Mouse (Mus musculus) embryonic facial prominence, embryonic 12.5 days (tissue): ENCODE results near the gene Rpusd4. TPM values are rescaled to one million over a fixed set of nuclear protein-coding genes. Genes with fewer than 3 reads are reported as not detected.
A peak's percentile ranks its signal among the peaks of the same experiment; 100 is the strongest.

Experiments
- ATAC-seq: fragments of 200-750 bp; cut with Nextera tagmentation; 2 replicates; pipeline ENCODE4 v1.8.0; 2017; ENCODE audit not compliant: insufficient number of reproducible peaks, insufficient read depth, low FRiP score, low TSS enrichment
- H3K27ac ChIP-seq: fragments of 300-500 bp; sonication (generic); 2 replicates; pipeline ENCODE4 v1.5.1; 2016; ENCODE audit warnings: mild to moderate bottlenecking
- H3K27me3 ChIP-seq: fragments of 300-500 bp; sonication (generic); 2 replicates; pipeline ENCODE4 v1.6.1; 2016; ENCODE audit warnings: mild to moderate bottlenecking, moderate library complexity
- H3K36me3 ChIP-seq: fragments of 300-500 bp; sonication (generic); 2 replicates; pipeline ENCODE4 v1.6.1; 2016; ENCODE audit warnings: mild to moderate bottlenecking
- H3K4me1 ChIP-seq: fragments of 300-500 bp; sonication (generic); 2 replicates; pipeline ENCODE4 v1.6.1; 2016
- H3K4me2 ChIP-seq: fragments of 300-500 bp; sonication (generic); replicated peaks from 2 replicates; pipeline ENCODE4 v1.6.1; 2016; ENCODE audit warnings: mild to moderate bottlenecking, moderate library complexity
- H3K4me3 ChIP-seq: fragments of 300-500 bp; sonication (generic); 2 replicates; pipeline ENCODE4 v1.5.1; 2016; ENCODE audit warnings: mild to moderate bottlenecking
- H3K9ac ChIP-seq: fragments of 300-500 bp; sonication (generic); 2 replicates; pipeline ENCODE4 v1.6.1; 2016; ENCODE audit warnings: mild to moderate bottlenecking, moderate library complexity
- H3K9me3 ChIP-seq: fragments of 300-500 bp; sonication (generic); 2 replicates; pipeline ENCODE4 v1.6.1; 2016; ENCODE audit warnings: mild to moderate bottlenecking, moderate library complexity
- WGBS: fragments of 180-500 bp; shearing (Covaris S2); methylation state at CpG from one replicate; pipeline ENCODE4 v1.1.7; 2016; 5-methylcytosine and 5-hydroxymethylcytosine counted together
- polyA plus RNA-seq: library from polyadenylated mRNA; unstranded; fragments of >200 nt; fragmentation: Nextera tagmentation; extraction: Ambion mirVana; gene quantifications from 2 replicates; pipeline ENCODE4 v1.2.1, GENCODE M21; 2016

Rpusd4 gene
- polyA plus RNA-seq, 1 experiment from 2014 or later: 30.1 TPM

GRCm38 (mm10) chr9:35290417-35290816 is 22.8 kb downstream of the Rpusd4 start:
- Histone ChIP-seq H3K27me3 (no peaks in the 10 kb centered on the region), H3K36me3 (no peaks in the 10 kb centered on the region), H3K9ac (no peak overlapping the region), H3K4me1 (no peaks in the 10 kb centered on the region), H3K27ac (no peak overlapping the region), H3K4me3 (no peak overlapping the region), H3K4me2 (no peak overlapping the region), H3K9me3 (no peaks in the 10 kb centered on the region)
- no peak for ATAC-seq
- 89% methylated on average over 3 of the region's 3 CpGs for WGBS

GRCm38 (mm10) chr9:35290916-35291315 is 23.3 kb downstream of the Rpusd4 start:
- no peaks in the 10 kb centered on the region for H3K36me3 ChIP-seq
- no peaks in the 10 kb centered on the region for H3K4me1 ChIP-seq
- WGBS: 73% methylated on average over 4 of the region's 4 CpGs
- H3K27ac ChIP-seq: no peak overlapping the region
- no peak overlapping the region for H3K9ac ChIP-seq
- no peak overlapping the region for H3K4me2 ChIP-seq
- no peaks in the 10 kb centered on the region for H3K9me3 ChIP-seq
- no peaks in the 10 kb centered on the region for H3K27me3 ChIP-seq
- H3K4me3 ChIP-seq: no peak overlapping the region
- no peak for ATAC-seq

GRCm38 (mm10) chr9:35293465-35293864 is 25.8 kb downstream of the Rpusd4 start:
- Histone ChIP-seq H3K9ac (no peak overlapping the region), H3K9me3 (no peaks in the 10 kb centered on the region), H3K4me3 (no peak overlapping the region), H3K4me2 (no peak overlapping the region), H3K27me3 (no peaks in the 10 kb centered on the region), H3K4me1 (no peaks in the 10 kb centered on the region), H3K36me3 (no peaks in the 10 kb centered on the region), H3K27ac (no peak overlapping the region)
- ATAC-seq: no peak
- 80% methylated on average over 5 of the region's 5 CpGs for WGBS

- H3K27me3 ChIP-seq: no peaks in the 10 kb centered on the region
- H3K9me3 ChIP-seq: no peaks in the 10 kb centered on the region
- no peak overlapping the region for H3K9ac ChIP-seq
- no peak overlapping the region for H3K4me3 ChIP-seq
- no peak for ATAC-seq
- no peaks in the 10 kb centered on the region for H3K4me1 ChIP-seq
- no peak overlapping the region for H3K27ac ChIP-seq
- H3K4me2 ChIP-seq: no peak overlapping the region
- H3K36me3 ChIP-seq: no peaks in the 10 kb centered on the region
These were observed 30.1 kb downstream of the Rpusd4 start for GRCm38 (mm10) chr9:35297791-35298190.

- Histone ChIP-seq H3K4me1 (no peaks in the 10 kb centered on the region), H3K9ac (no peak overlapping the region), H3K4me3 (no peak overlapping the region), H3K4me2 (no peak overlapping the region), H3K36me3 (no peaks in the 10 kb centered on the region), H3K27ac (no peak overlapping the region), H3K9me3 (no peaks in the 10 kb centered on the region), H3K27me3 (no peaks in the 10 kb centered on the region)
- 74% methylated on average over 3 of the region's 3 CpGs for WGBS
- no peak for ATAC-seq
These were observed 34.5 kb downstream of the Rpusd4 start for GRCm38 (mm10) chr9:35302172-35302571.

GRCm38 (mm10) chr9:35307461-35307860 is 39.8 kb downstream of the Rpusd4 start:
- Histone ChIP-seq H3K36me3 (no peaks in the 10 kb centered on the region), H3K4me3 (no peak overlapping the region), H3K4me2 (no peak overlapping the region), H3K4me1 (no peaks in the 10 kb centered on the region), H3K9me3 (no peaks in the 10 kb centered on the region), H3K27me3 (no peaks in the 10 kb centered on the region), H3K9ac (no peak overlapping the region), H3K27ac (no peak overlapping the region)
- no peak for ATAC-seq
- WGBS: 48% methylated on average over 7 of the region's 7 CpGs

DNA sequence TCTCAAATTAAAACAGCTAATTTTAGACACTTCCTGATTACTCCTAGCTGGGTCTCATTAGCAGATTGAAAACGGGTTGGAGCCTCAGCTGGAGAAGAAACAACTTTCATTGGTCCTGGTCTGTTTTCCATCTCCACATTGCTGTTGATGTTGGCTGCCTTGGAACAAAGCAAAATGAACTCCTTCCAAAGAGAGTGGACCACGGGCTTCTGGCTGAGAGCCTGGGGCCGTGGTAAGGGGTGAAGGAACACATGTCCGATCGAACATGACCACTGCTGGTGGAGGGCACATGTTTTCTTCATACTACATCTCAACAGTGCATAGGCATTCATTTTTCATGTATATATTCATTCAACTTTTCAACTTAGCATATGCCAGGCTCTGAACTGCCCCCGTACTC is 42.7 kb downstream of the Rpusd4 start:
- Histone ChIP-seq H3K27me3 (no peaks in the 10 kb centered on the region), H3K4me3 (no peak overlapping the region), H3K4me2 (no peak overlapping the region), H3K36me3 (no peaks in the 10 kb centered on the region), H3K9ac (no peak overlapping the region), H3K4me1 (peaks cover 18% of the 10 kb centered on the region), H3K27ac (no peak overlapping the region), H3K9me3 (no peaks in the 10 kb centered on the region)
- ATAC-seq: no peak
- WGBS: 67% methylated on average over 6 of the region's 6 CpGs

- H3K27me3 ChIP-seq: no peaks in the 10 kb centered on the region
- H3K9me3 ChIP-seq: no peaks in the 10 kb centered on the region
- no peak for ATAC-seq
- H3K27ac ChIP-seq: no peak overlapping the region
- H3K4me2 ChIP-seq: no peak overlapping the region
- WGBS: 72% methylated on average over 3 of the region's 3 CpGs
- no peaks in the 10 kb centered on the region for H3K36me3 ChIP-seq
- no peak overlapping the region for H3K4me3 ChIP-seq
- no peak overlapping the region for H3K9ac ChIP-seq
- H3K4me1 ChIP-seq: peaks cover 28% of the 10 kb centered on the region
These were observed 44.9 kb downstream of the Rpusd4 start for GRCm38 (mm10) chr9:35312516-35312915.

DNA sequence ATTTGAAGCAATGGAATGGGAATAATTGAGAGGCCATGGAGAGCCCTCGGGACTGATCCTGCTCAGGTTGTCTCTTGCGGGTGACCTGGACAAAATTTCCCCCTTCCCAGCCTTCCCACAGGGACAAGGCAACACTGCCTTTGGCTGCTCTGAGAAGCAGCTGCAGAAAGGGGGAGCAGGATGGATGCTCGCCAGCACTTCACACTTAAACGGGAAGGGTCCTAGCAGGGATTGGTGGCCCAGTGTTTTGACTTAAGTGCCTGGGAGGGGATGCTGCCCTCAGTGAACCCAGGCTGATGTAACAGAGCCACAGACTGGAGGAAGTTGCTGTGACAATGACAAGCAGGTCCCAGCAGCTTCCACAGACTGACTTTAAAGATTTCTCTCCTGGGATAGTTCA is 45.9 kb downstream of the Rpusd4 start:
- H3K4me1 ChIP-seq: peaks cover 37% of the 10 kb centered on the region
- 17% methylated on average over 4 of the region's 4 CpGs for WGBS
- no peak overlapping the region for H3K27ac ChIP-seq
- H3K9me3 ChIP-seq: no peaks in the 10 kb centered on the region
- H3K27me3 ChIP-seq: no peaks in the 10 kb centered on the region
- no peak overlapping the region for H3K4me2 ChIP-seq
- H3K9ac ChIP-seq: no peak overlapping the region
- ATAC-seq: no peak
- no peak overlapping the region for H3K4me3 ChIP-seq
- H3K36me3 ChIP-seq: no peaks in the 10 kb centered on the region

DNA sequence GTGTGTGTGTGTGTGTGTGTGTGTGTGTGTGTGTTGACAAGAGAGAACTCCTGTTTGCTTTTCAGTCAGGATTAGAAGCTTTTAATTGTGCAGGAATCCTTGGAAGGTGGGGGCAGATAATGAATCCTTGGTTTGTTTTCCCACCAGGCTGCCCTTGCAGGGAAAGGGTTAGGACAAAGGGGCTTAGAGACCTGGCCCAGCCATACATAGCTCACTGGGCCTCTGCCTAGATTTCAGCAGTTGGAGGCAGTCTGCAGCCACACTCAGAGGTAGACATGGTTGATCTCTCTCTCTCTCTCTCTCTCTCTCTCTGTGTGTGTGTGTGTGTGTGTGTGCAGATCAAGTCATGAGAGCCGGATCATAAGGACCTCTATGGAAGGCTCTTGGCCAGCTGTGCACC is 46.6 kb downstream of the Rpusd4 start:
- ATAC-seq: no peak
- H3K9ac ChIP-seq: no peak overlapping the region

DNA sequence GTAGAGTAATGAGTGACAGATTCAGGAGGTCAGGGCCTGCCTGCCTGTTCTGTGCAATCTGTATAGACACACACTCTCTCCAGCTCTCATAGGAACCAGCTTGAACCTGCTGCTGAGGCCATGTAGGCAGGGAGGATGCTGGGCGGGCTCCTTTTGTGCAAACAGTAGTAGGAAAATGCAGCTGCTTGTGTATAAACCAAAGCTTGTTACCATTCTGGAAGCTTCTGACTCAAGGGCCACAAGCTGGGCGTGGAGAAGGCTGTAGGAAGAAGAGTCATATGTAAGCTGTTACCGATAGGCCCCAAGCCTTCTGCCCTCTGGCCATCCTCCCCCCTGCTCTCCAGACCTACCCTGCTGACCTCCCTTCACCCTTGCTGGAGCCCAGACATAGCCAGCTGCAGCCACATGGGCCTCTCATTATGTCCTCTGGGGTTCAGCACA is 49.1 kb downstream of the Rpusd4 start:
- no peak overlapping the region for H3K4me3 ChIP-seq
- peaks cover 43% of the 10 kb centered on the region for H3K4me1 ChIP-seq
- H3K9ac ChIP-seq: no peak overlapping the region
- 0 out of 2 replicates have a peak overlapping the region, but pooled peaks have one; percentile 41 for H3K27ac ChIP-seq
- ATAC-seq: no peak
- H3K36me3 ChIP-seq: no peaks in the 10 kb centered on the region
- no peaks in the 10 kb centered on the region for H3K27me3 ChIP-seq
- WGBS: 44% methylated on average over 3 of the region's 3 CpGs
- H3K9me3 ChIP-seq: no peaks in the 10 kb centered on the region
- H3K4me2 ChIP-seq: no peak overlapping the region

More for the DNA sequence above, 46.6 kb downstream of the Rpusd4 start:
- H3K36me3 ChIP-seq: no peaks in the 10 kb centered on the region
- no peak overlapping the region for H3K4me3 ChIP-seq
- peaks cover 43% of the 10 kb centered on the region for H3K4me1 ChIP-seq
- H3K4me2 ChIP-seq: no peak overlapping the region
- H3K9me3 ChIP-seq: no peaks in the 10 kb centered on the region
- no peaks in the 10 kb centered on the region for H3K27me3 ChIP-seq
- WGBS: 36% methylated on average over 1 of the region's 1 CpGs
- H3K27ac ChIP-seq: no peak overlapping the region

- Histone ChIP-seq H3K27ac (0 out of 2 replicates have a peak overlapping the region, but pooled peaks have one; percentile 41), H3K4me3 (no peak overlapping the region), H3K27me3 (no peaks in the 10 kb centered on the region), H3K9ac (no peak overlapping the region), H3K4me1 (peaks cover 44% of the 10 kb centered on the region), H3K9me3 (no peaks in the 10 kb centered on the region), H3K36me3 (no peaks in the 10 kb centered on the region), H3K4me2 (no peak overlapping the region)
- 27% methylated on average over 9 of the region's 9 CpGs for WGBS
- ATAC-seq: peak; percentile 72
These were observed 49.7 kb downstream of the Rpusd4 start for GRCm38 (mm10) chr9:35317233-35317980.
